Mouse (Mus musculus): Measurements from ENCODE around the gene Rab8b.
"Not testable (repeated sequence)": the region's sequence is repeated elsewhere in the genome, so short reads cannot be mapped to it uniquely, and the experiment has no call there.

Rab8b gene

DNA sequence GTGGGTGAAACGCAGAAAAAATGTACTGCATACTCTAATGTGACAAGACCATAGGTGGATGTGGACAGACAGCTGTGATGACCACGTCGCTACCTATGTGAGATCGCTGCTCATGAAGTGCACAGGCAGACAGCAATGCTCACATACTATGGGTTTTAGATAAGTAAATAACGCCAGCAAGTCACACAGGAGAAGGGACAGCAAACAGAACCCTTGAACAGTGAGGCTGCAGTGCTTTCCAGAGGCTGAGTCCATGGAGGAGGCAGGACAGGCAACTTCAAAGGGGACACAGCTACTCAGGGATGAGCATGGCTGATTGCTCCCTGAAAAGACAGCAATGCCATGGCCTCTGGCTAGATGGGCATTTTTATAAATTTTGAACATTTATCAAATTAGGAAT lies 72.7 kb downstream of the Rab8b start:
- DNase-seq (ENCODE audit: low spot score in 2 of 2): no peak

DNA sequence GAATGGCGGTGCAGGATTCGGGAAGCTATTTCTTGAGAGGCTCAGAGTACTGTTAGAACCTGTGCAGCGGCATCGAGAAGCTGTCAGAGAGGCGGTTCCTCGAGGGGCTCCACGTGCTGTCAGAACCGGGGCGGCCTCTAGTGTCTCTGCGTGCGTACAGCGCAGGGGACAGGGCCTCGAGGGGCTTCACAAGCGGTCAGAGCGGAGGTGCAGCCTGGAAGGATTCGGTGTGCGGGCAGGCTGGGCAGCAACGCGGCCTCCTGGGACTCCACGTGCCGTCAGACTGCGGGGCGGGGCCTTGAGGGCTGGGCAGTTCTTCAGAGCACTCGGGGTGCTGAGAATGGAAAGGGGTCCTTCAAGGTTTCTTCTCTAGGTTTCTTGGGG lies 84.4 kb downstream of the Rab8b start:
- DNase-seq (ENCODE audit: low spot score in 2 of 2): no peak

DNA sequence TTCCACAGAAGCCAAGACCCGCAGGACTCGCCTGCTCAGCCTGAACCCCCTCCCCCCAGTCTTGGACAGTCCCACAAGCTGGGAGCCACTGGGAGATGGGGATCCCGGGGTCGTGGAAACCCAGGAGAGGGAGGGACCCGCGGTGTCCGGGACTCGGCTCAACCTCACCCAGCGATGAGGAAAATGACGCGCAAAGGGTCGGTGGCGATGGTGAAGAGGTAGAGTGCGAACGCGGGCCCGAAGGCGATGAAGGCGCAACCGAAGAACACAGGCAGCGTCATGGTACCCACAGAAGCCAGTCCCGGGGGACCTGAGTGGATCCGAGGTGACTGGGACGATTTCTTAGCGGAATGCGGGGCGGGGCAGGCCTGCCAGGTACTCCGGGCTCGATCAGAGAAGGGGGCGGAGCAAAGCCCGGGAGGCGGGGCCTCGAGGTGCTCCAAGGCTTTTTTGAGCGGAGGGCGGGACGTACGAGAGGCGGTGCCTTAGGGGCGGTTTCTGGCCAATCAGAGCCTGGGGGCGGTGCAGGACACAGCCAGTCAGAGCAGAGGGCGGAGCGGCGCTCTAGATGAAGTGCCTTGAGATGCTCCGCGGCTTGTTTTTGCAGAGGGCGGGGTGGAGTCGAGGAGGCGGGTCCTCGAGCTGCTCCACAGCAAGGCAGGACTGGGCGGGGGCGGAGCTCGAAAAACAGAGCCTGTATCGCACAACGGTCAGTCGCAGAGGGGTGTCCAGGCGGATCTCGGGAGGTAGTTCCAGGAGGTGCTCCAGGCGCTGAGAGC lies 85.0 kb downstream of the Rab8b start, which contains the start of gene Aph1c:
Gene Aph1c (minus strand): TSS at position 409 of the 779 bp plus-strand sequence.
- DNase-seq (ENCODE audit: low spot score in 2 of 2): peak; percentile 98

DNA sequence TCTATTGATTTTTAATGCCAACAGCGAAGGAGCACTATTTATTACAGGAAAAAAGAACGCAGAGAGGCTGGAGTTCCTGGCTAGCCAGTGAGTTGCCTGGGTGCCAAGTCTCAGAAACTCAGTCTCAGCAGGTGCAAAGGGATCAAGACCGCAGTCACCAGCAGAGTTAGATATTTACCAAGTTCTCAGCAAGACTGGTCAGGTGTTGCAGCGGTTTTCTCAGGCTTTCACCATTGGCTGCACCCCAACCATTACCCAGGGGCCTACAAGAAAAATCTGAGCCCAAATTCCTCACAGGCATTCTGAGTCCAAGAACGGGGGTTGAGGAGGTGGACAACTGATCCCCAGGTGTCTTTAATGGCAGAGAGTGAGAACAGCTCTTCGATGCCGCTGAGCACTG lies 85.6 kb downstream of the Rab8b start:
- DNase-seq (ENCODE audit: low spot score in 2 of 2): no peak

DNA sequence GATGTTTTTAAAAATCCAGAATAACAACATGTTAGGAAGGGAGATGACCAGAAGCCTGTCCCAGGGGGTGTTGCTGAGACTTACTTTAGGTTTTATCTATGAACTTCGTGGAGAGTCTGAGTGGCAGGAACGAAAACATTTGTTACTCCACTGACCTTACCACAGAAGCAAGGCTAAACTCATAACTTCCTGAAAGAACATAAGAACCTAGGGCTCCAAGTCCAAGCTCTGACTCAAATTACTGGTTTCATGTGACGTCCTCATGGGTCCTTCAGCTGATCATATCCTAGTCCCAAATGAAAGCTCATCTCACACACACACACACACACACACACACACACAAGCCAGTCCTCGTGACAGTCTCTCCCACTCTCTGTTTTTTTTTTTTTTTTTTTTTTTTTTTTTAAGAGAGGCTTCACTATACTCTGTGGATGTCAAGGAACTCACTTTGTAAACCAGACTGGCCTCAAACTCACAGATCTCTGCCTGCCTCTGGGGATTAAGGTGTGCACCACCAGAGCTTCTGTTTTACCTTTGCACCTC lies 87.0 kb downstream of the Rab8b start:
- DNase-seq (ENCODE audit: low spot score in 2 of 2): no peak

DNA sequence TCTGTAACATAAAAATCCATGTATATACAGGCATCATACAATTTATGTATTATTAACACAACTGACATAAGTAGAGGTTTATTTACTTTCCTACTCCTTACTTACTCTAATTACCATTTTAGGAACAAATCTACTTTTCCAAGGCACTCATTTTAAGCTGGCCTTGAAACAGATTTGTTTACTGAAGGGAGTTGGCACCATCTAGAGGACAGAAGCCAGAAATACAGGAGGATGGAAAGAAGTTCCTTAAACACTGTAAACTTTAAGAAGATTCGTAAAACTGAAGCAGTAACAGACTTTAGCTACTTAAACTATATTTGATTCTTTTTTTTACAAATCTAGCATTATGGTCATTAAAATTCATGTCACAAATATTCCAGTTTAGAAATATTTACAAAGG lies 93.5 kb downstream of the Rab8b start:
- no peak for DNase-seq (ENCODE audit: low spot score in 2 of 2)

DNA sequence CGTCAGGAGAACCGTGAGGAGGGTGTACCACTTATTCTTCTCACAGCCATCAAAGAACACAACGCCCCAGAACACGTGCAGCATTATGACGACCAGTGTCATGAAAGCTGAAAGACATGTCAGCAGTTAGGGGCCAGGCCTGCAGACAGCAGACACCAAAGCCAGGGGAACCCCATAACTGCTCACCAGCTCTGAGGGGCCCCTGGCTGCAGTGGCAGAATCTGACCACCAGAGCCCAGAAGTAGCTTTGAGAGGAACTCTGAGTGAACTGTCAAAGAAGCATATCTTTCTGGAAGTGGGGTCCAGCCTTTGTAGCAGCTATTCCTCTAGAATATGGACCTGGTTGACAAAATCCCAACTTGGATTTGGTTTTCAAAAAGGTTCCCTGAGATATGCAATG lies 97.2 kb downstream of the Rab8b start:
- DNase-seq (ENCODE audit: low spot score in 2 of 2): not testable (repeated sequence)

DNA sequence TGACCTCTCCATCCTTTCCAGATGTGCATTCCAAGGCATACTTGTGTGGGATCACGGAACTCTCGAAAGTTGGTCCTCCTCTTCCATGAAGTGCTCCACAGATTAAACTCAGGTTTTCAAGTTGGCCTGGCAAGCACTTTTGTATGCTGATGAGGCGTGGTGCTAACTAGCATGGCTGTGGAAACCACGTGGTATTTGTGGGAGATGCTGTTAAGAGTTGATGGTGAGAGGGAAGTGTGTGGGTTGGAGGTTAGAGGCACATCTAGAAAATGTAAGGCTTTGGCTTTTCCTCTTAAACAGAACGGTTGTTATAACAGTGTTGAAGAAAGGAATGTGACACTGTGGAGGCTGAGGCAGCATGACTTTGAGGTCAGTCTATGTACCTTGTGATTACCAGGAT lies 98.5 kb downstream of the Rab8b start:
- DNase-seq (ENCODE audit: low spot score in 2 of 2): no peak

DNA sequence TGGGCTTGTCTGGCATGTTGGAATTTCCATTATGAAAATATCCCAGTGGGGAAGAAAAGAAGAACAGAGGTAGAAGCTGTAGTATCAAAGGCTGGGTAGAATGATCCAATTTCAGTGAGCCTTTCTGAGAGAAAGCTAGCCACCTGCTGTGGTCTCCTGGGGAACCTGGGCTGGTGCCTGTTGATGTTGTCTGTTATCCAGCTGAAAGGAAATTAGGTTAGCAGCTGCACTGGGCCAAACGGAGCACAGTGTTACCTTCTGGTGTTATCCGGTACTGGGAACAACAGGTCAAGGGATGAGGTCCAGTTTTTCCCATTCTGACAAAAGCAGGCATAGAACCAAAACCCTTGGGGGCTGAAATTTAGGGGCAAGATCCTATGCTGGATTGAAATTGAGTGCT lies 106.1 kb downstream of the Rab8b start:
- no peak for DNase-seq (ENCODE audit: low spot score in 2 of 2)

DNA sequence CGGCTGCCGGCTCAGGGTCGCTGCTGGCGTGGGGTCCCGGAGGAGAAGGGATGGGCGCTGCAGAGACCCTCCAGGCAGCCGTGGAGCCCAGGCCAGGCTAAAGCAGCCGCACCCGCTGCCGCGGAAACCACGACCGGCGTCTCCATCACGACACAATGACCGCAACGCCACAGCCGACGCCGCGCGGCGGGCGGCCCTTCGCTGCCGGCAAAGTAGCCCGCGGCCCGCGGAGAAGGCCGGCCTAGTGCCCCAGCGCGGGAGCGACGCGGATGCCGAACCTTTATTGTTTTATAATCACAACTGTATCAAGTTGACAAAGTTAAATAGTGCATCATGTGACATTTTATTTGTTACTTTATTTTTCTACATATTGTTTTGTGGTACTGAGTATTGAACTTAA lies 113.5 kb downstream of the Rab8b start:
- DNase-seq (ENCODE audit: low spot score in 2 of 2): not testable (repeated sequence)

DNA sequence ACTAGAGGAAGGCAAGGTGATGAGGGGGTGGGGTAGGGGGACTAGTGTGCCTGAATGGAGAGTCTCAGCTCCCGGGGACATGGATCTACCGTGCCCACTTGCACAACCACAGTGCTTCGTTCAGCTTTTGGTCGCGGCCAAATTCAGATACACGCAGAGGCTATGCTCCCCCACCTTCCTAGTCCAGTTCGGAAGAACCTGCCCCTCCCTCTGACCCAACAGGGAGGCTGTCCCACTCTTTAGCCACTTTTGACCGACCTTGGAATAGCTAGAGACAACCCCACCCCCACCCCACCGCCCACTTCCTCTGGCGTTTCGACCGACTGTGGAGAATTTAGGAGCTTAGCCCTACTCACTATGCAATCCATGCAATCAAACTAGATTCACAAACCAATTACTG lies 117.5 kb downstream of the Rab8b start:
- DNase-seq (ENCODE audit: low spot score in 2 of 2): no peak

DNA sequence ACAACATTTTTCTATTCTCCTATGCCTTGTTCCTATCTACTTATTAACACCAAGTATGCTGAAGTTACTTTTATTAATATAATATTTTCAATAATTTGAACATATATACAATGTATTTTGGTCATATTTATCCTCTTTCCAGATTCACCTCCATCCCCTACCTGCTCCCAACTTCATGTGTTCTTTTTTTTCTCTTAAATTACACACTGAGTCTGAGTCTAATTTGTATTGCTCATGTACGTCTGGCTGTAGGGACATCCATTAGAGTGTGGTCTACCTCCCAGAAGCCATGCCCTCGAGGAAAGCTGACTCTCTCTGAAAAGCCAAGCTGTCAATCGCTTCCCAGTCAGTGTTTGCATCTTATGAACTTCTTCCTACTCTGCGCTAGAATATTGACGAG lies 122.7 kb downstream of the Rab8b start, which contains the start of gene Gm10647:
Gene Gm10647 (plus strand): TSS at position 301 of the 400 bp plus-strand sequence.
- no peak for DNase-seq (ENCODE audit: low spot score in 2 of 2)

DNA sequence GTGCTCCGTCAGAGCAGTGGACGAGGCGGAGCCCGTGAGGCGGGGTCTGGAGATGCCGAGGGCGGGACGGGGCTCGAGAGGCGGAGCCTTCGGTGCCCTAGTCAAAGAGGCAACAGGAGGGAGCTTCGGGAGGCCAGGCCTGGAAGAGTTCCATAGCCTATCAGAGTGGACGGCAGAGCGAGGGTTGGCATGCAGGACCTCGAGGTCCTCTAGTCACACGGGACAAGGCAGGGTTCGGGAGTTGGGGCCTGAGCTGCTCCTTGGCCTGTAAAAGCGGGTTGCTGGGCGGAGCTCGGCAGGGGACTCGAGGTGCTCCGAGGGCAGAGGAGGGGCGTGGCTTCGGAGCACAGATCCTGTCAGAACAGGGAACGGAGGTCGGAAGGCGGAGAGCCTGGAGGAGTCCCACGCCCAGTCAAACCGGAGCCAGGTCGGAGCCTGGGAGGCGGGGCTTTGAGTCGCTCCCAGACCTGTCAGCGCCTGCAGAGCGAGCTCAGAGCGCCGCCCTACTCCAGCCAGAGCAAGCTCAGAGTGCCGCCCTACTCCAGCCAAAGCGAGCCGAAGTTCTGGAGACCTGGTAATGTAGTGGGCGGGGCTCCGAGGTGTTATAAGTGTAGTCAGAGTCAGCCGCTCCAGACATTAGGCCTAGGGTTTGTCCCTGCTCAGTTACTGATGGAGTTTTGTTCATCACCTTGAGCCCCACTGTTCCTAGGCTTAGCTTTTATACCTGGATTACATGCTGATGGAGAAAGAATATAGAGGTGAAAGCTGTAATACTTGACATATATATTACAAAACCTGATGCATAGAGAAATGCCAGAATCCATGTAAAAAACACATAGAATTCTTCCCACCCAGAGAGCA lies 123.8 kb downstream of the Rab8b start, which contains the start of gene Aph1b:
Gene Aph1b (minus strand): TSS at position 27 of the 861 bp plus-strand sequence.
- DNase-seq (ENCODE audit: low spot score in 2 of 2): peak; percentile 93 to 94

DNA sequence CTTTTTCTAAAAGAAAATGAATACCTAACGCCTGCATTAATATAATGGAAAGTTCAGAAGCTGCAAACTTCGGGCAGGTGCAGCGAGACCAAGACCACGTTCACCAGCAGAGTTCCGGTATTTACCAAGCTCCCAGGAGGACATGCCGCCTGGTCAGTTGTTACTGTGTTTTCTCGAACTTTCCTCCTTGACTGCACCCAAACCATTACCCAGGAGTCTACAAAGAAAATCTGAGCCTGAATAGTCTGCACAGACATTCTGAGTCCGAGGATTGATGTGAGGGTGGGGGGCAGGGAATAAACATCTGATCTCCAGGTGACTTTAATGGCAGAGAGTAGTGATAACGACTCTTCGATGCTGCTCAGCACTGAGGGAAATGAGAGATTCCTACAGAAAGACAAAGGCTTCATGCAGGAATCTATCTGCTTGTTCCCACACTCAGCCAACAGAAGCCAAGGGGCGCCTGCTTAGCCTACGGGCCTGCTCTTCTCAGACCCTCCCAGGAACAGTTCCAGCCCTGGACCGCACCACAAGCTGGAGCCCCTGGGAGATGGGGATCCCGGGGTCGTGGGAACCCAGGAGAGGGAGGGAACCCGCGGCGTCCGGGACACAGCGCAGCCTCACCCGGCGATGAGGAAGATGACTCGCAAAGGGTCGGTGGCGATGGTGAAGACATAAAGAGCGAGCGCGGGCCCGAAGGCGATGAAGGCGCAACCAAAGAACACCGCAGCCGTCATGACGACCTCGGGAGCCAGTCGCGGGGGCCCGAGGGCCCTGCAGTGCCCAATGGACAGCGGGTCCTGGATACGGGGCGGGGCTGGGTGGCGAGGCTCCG lies 124.6 kb downstream of the Rab8b start:
- no peak for DNase-seq (ENCODE audit: low spot score in 2 of 2)
